Mouse (Mus musculus) cortical plate, adult 2 months (tissue): Measurements from ENCODE around the gene Lrig1. TPM values are rescaled to one million over a fixed set of nuclear protein-coding genes. Genes with fewer than 3 reads are reported as not detected.

Source experiments
- H3K27ac ChIP-seq: fragments of 200-500 bp; 2 replicates; pipeline ENCODE4 v1.5.1; 2012; ENCODE audit warnings: low read length, control low read depth, inconsistent platforms; ENCODE audit not compliant: insufficient read depth
- H3K4me1 ChIP-seq: fragments of 200-500 bp; 2 replicates; pipeline ENCODE4 v1.6.1; 2011; ENCODE audit warnings: low read length; ENCODE audit not compliant: control insufficient read depth, insufficient read depth
- H3K4me3 ChIP-seq: fragments of 200-500 bp; 2 replicates; pipeline ENCODE4 v1.5.1; 2011; ENCODE audit warnings: mild to moderate bottlenecking, low read length, control low read depth; ENCODE audit not compliant: insufficient read depth
- CTCF ChIP-seq: fragments of 200-500 bp; IDR thresholded peaks from 2 replicates; pipeline ENCODE4 v1.5.1; 2011; ENCODE audit warnings: mild to moderate bottlenecking, control low read depth, low read length; ENCODE audit not compliant: insufficient read depth; ENCODE audit errors: extremely low read depth
- POLR2A ChIP-seq: fragments of 200-500 bp; IDR thresholded peaks from 2 replicates; pipeline ENCODE4 v1.6.1; 2011; ENCODE audit warnings: mild to moderate bottlenecking, low read length, control low read depth; ENCODE audit not compliant: insufficient read depth; ENCODE audit errors: extremely low read depth
- polyA plus RNA-seq: library from polyadenylated mRNA; depleted of rRNA; stranded (reverse); fragments of >200 nt; gene quantifications from 2 replicates; pipeline ENCODE4 v1.2.3, GENCODE M21; 2012

The Lrig1 gene
- polyA plus RNA-seq, 1 experiment = 19.7 TPM

DNA sequence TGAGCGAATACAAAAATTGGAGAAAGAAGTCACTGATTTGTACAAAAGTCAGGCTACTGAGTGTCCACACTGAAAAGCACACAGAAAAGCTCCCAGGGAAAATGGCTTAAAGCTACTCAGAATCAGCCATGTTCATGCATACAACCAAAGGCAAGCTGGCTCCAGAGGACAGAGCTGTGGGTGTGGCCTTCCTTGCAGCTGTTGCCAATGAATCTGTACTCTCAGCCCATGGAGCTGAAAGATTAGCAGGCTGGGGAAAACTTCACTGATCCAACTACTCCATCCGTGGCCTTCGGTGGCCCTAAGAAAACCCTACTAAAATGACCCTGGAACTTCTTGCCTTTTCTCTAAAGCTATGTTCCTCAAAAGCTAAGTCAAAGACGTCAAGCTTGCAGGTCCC, 11.2 kb downstream of the Lrig1 start:
- peaks cover 5% of the 10 kb centered on the region for H3K4me1 ChIP-seq
- no peak overlapping the region for H3K4me3 ChIP-seq
- no peak overlapping the region for H3K27ac ChIP-seq
- TF ChIP-seq POLR2A (no peak), CTCF (no peak)

DNA sequence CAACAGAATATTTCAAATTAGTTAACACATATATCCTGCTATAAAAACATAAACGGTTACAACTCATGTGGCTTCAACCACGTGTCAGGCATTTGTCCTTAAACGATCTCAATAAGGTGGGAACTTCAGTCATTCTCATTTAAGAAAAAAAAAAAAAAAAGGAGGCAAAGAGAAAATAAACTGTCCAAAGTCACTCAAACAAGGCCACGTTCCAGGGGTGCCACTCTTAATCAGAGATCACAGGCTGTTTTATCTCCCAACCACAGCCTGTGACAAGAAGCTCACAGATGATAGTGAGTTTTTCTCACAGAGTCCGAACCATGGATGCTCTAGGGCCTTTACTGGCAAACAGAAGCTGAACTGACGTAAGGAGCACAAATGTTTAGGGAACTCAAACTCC, 13.9 kb downstream of the Lrig1 start:
- no peak for TF ChIP-seq CTCF
- no peak for TF ChIP-seq POLR2A
- Histone ChIP-seq H3K4me3 (no peak overlapping the region), H3K4me1 (peaks cover 2% of the 10 kb centered on the region; the same call in 1 of the 2 replicates), H3K27ac (no peak overlapping the region)

DNA sequence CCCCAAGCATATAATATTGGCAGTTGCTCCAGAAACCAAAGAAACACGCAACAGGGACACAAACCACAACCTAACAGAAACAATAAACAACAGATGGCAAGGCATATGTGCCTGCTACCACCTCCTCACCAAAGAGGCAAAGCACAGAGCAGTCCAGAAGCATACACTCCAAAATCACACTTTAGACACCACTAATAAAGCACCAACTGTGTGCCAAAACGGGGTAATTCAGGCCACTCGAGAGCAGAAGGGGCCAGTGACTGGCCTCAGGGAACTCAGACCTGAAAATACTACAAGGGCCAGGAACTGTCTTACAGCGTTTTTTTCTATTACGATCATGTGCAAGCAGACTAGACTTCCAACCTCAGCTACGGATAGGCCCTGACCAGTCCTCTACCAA, 14.3 kb downstream of the Lrig1 start:
- H3K27ac ChIP-seq = no peak overlapping the region

DNA sequence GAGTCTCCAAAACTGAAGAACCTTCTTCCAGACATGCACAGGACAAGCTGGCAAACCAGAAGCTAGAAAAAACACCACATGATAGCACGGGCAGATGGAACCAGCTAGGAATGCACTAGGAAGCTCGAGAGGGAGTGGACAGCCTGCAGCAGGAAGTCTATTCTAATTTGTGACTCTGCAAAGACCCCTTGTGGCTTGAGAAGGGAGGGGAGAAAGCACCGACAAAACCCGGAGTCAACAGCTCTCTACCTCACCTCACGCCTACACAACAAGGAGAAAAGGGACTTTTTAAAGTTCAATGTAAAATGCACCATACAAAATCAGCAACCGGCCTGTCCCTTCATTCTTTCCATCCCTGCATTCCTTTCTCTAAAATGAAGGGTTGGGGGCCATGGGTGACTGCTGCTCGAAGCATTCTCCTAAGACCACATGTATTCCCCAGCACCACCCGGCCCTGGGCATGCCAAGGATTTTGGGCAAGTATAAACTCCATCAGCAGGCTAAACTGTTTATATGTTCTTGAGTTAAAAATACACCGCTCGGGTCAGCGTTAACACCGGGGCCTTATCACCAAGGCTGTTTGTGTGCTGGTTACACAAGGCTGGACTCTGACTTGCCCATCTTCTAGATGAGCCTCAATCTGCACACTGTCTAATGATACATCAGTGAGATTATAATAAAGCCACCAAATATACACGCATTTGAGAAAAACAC, 15.0 kb downstream of the Lrig1 start:
- Histone ChIP-seq H3K4me1 (peaks cover 2% of the 10 kb centered on the region; the same call in 1 of the 2 replicates), H3K4me3 (no peak overlapping the region), H3K27ac (no peak overlapping the region)
- TF ChIP-seq POLR2A (no peak), CTCF (no peak)

More for the DNA sequence above, 14.3 kb downstream of the Lrig1 start:
- H3K4me3 ChIP-seq = no peak overlapping the region
- peaks cover 2% of the 10 kb centered on the region; the same call in 1 of the 2 replicates for H3K4me1 ChIP-seq
- no peak for TF ChIP-seq CTCF
- TF ChIP-seq POLR2A = no peak

DNA sequence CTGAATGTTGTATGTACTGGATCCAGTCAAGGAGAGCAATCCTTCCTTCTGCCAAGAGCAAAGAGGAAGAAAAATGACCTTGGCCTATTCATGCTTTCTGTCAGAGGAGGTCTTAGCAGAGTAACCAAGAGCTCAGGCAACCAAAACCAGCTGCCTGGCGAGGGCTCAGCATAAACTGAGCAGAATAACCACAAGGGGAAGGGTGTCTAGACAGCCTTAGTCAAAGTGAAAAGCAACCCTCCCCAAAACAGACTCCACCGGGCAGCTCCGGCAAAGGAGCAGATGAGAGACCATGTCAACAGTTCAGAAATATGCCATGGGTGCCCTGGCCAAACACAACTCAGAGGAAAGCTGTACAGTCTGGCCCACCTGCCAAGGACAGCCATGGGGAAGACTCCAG, 16.3 kb downstream of the Lrig1 start:
- Histone ChIP-seq H3K4me1 (peaks cover 2% of the 10 kb centered on the region; the same call in 1 of the 2 replicates), H3K27ac (no peak overlapping the region), H3K4me3 (no peak overlapping the region)
- TF ChIP-seq POLR2A (no peak), CTCF (no peak)

DNA sequence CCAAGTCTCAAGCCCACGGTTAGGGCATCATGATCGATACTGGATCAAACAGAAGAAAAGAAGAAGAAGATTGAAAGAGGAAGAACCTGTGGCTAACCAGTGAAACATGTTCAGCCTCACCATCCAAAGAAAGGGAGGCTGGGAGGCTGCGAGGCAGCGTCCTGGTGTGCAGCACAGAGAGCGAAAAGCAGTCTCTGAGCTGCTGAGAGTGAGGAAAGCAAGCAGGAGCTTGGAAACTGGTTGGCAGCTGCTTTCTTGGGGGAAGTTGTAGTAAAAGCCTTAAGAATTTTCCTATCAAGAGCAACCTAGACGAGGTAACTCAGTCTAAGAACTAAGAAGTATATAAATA, 17.7 kb downstream of the Lrig1 start:
- TF ChIP-seq CTCF (no peak), POLR2A (no peak)
- H3K4me3 ChIP-seq = no peak overlapping the region
- H3K4me1 ChIP-seq = peaks cover 3% of the 10 kb centered on the region; the same call in 1 of the 2 replicates
- H3K27ac ChIP-seq = no peak overlapping the region

DNA sequence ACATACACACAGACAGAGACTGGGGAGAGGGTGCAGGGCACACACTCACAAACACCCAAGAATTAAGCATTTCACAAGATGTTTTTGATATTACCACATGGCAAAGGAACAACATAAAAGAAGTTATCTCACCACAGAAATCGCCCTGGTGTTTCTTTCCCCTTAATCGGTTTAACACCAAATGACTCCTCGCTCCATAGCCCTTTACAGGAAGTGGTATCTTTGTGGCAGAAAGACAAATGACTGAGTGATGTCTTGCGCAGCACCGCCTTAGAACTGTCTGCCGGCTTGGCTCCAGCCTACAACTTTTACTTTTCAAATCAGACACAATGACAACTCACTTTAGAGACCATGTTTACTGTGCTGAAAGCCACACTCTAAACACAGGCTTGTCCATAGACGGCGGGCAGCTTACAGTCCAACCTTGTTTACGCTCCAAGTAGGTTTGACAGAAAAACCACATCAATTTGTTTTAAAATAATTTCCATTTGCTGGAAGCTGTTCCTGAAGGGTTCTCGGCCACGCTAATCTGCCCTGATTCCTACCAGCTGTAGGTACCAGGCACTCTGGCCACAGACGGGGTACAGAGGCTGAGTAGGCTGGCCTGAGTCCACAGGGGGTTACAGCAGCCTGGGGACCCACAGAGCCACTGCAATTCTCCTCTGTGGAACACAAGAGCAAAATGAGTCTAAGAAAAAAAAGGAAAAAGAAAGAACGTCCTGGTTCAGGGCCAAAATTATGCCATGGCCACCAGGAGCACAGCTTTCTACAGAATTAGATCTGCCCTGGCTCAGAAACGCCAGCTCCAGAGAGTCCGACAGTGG, 18.3 kb downstream of the Lrig1 start:
- peaks cover 5% of the 10 kb centered on the region; the same call in 1 of the 2 replicates for H3K4me1 ChIP-seq
- H3K27ac ChIP-seq = no peak overlapping the region
- TF ChIP-seq CTCF (no peak), POLR2A (no peak)
- H3K4me3 ChIP-seq = no peak overlapping the region

DNA sequence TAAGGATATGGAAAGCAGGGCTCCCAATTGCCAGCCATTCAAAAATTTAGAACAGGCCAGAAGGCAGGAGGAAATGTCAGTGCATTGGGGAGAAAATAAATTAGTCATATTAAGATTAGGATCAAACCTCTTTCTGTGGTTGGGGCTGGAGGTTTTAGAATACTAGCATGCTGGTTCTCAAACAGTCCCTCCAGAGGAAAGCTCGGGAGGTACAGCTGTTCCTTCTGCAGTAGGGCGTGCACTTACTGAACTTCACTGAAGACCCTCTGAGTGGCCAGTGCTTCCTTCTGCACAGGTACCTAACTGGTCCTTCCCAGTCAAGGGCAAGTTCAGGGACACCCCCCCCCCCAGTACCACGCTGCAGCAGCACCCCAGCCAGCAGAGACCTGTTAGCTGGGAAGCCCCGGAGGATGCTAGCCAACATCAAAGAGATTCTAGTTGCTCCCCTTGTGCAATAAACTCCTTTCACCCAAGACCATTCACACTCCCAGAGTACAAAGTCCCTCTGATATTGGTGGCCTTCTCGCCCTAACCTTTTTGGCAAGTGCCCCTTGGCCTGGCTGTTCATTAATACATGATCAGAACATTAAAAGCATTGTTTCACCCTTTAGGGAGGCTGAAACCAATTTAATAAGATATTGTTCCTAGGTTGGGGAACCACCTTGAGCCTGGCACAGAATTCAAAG, 19.1 kb downstream of the Lrig1 start:
- Histone ChIP-seq H3K4me1 (peaks cover 5% of the 10 kb centered on the region; the same call in 1 of the 2 replicates), H3K27ac (no peak overlapping the region), H3K4me3 (no peak overlapping the region)
- TF ChIP-seq POLR2A = no peak
- TF ChIP-seq CTCF = no peak

DNA sequence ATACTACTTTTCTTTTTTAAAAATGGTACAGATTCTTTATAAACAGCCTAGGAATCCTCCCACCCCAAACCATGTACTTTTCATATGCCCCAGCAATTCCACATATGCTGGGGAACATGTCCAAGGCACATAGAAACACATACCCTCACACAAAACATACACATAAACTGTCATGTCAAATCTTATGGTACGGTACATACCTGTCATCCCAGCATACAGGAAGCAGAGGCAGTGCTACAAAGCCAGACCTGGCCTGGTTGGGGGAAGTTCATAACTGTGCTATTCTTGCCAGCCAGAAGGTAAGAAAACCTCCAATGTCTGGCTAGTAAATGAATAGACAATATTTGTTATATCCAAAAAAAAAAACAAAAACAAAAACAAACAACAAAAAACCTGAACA, 20.7 kb downstream of the Lrig1 start:
- TF ChIP-seq POLR2A (no peak), CTCF (no peak)
- no peak overlapping the region for H3K27ac ChIP-seq
- 0 out of 2 replicates have a peak, but pooled peaks cover 3% of the 10 kb centered on the region for H3K4me1 ChIP-seq
- H3K4me3 ChIP-seq = no peak overlapping the region
